Mouse (Mus musculus): ENCODE measurements around the gene Cwf19l1.

DNA sequence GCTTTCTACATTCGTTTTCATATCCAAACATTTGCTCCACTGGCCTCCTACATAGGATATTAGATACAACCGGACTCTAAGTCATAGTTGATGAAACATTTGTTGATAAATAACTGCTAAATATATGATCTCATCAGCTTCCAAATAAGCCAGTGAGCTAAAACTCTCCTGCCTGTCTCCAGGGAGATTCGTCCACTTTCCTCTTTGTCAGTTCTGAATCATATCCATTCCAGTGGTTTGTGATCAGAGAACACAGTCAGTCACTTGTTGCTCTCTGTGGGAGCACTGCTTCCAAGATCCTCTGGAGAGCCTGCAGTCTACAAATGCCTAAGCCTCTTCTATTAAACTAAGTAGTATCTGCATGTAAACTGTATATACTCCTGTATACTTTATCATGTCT is 75.5 kb downstream of the Cwf19l1 start:
- no peak for TF ChIP-seq CTCF (IDR thresholded peaks at IDR 0.05; ENCODE audit: low read depth, low read length)
- TF ChIP-seq POLR2A (IDR thresholded peaks at IDR 0.05; ENCODE audit: extremely low read depth, insufficient read depth, low read length), result no peak
